Mouse (Mus musculus) kidney, embryonic 14.5 days (tissue): ENCODE measurements at regions not wholly inside any gene's neighbourhood (a gene's known extent, or its start where the extent isn't known, plus 50 kb on each side); places are given as distances from the start of the nearest gene placed in this dataset.

Experiments used
- ATAC-seq: fragments of 200-750 bp; cut with Nextera tagmentation; 2 replicates; pipeline ENCODE4 v1.8.0; 2017; ENCODE audit warnings: moderate number of reproducible peaks, mild to moderate bottlenecking, moderate TSS enrichment, moderate library complexity; ENCODE audit not compliant: low FRiP score, low TSS enrichment
- H3K27ac ChIP-seq: fragments of 300-500 bp; sonication (generic); 2 replicates; pipeline ENCODE4 v1.5.1; 2014; ENCODE audit warnings: low read depth, mild to moderate bottlenecking, low read length, moderate library complexity, mixed read lengths
- H3K27me3 ChIP-seq: fragments of 300-500 bp; sonication (generic); 2 replicates; pipeline ENCODE4 v1.6.1; 2014; ENCODE audit warnings: mild to moderate bottlenecking, low read length; ENCODE audit not compliant: control insufficient read depth, insufficient read depth
- H3K36me3 ChIP-seq: fragments of 300-500 bp; sonication (generic); 2 replicates; pipeline ENCODE4 v1.6.1; 2014; ENCODE audit warnings: low read length, mixed read lengths; ENCODE audit not compliant: control insufficient read depth, insufficient read depth
- H3K4me1 ChIP-seq: fragments of 300-500 bp; sonication (generic); 2 replicates; pipeline ENCODE4 v1.6.1; 2014; ENCODE audit warnings: low read length, mixed read lengths; ENCODE audit not compliant: control insufficient read depth, insufficient read depth
- H3K4me2 ChIP-seq: fragments of 300-500 bp; sonication (generic); replicated peaks from 2 replicates; pipeline ENCODE4 v1.6.1; 2014; ENCODE audit warnings: low read depth, mild to moderate bottlenecking, low read length
- H3K4me3 ChIP-seq: fragments of 300-500 bp; sonication (generic); 2 replicates; pipeline ENCODE4 v1.5.1; 2014; ENCODE audit warnings: mild to moderate bottlenecking, low read length
- H3K9ac ChIP-seq: fragments of 300-500 bp; sonication (generic); 2 replicates; pipeline ENCODE4 v1.6.1; 2014; ENCODE audit warnings: low read depth, mild to moderate bottlenecking, low read length, moderate library complexity
- H3K9me3 ChIP-seq: fragments of 300-500 bp; sonication (generic); 2 replicates; pipeline ENCODE4 v1.6.1; 2016; ENCODE audit warnings: low read length; ENCODE audit not compliant: control insufficient read depth
- WGBS: fragments of 180-500 bp; shearing (Covaris S2); extraction: QIAGEN DNeasy Blood & Tissue Kit; methylation state at CpG from one replicate; pipeline ENCODE4 v1.1.7; 2014; 5-methylcytosine and 5-hydroxymethylcytosine counted together

GRCm38 (mm10) chr9:31794911-31795310 lies 118.4 kb downstream of the Barx2 start:
- Histone ChIP-seq H3K36me3 (no peaks in the 10 kb centered on the region), H3K9ac (no peak overlapping the region), H3K4me2 (no peak overlapping the region), H3K4me1 (no peaks in the 10 kb centered on the region), H3K9me3 (no peaks in the 10 kb centered on the region), H3K4me3 (no peak overlapping the region), H3K27me3 (peaks cover 2% of the 10 kb centered on the region; the same call in 1 of the 2 replicates), H3K27ac (no peak overlapping the region)
- ATAC-seq, result no peak
- 98% methylated on average over 2 of the region's 2 CpGs for WGBS

DNA sequence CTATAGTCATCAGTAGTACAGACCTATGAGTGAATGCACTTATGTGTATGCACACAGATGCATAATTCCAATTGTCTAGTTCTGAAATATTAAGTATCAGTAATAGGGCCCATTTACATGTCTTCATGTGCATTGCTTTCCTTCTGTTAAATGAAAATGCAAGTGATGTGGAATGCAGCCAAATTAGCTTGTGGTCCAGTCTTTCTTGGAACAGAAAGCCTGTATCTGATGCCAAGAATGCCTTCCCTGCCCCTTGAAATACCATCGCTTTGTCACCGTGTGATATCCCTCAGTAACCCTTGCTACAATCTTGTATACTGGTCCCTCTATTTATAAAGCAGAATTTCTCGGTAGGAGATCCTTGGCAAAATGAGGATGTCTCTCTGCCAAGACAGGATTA lies 137.3 kb downstream of the Barx2 start:
- no peak overlapping the region for H3K9ac ChIP-seq
- H3K4me2 ChIP-seq, result no peak overlapping the region
- H3K9me3 ChIP-seq, result no peaks in the 10 kb centered on the region
- no peak overlapping the region for H3K27ac ChIP-seq
- H3K4me1 ChIP-seq, result no peaks in the 10 kb centered on the region
- ATAC-seq, result no peak
- WGBS, result 91% methylated on average over 3 of the region's 3 CpGs
- H3K36me3 ChIP-seq, result no peaks in the 10 kb centered on the region
- H3K27me3 ChIP-seq, result no peaks in the 10 kb centered on the region
- H3K4me3 ChIP-seq, result no peak overlapping the region

GRCm38 (mm10) chr9:31765401-31765800 lies 147.9 kb downstream of the Barx2 start:
- H3K27ac ChIP-seq, result no peak overlapping the region
- WGBS, result 80% methylated on average over 4 of the region's 4 CpGs
- no peaks in the 10 kb centered on the region for H3K27me3 ChIP-seq
- H3K4me3 ChIP-seq, result no peak overlapping the region
- no peak overlapping the region for H3K9ac ChIP-seq
- ATAC-seq, result no peak
- no peaks in the 10 kb centered on the region for H3K4me1 ChIP-seq
- H3K4me2 ChIP-seq, result no peak overlapping the region
- no peaks in the 10 kb centered on the region for H3K36me3 ChIP-seq
- no peaks in the 10 kb centered on the region for H3K9me3 ChIP-seq

- H3K27me3 ChIP-seq, result no peaks in the 10 kb centered on the region
- no peak overlapping the region for H3K9ac ChIP-seq
- no peaks in the 10 kb centered on the region for H3K36me3 ChIP-seq
- 69% methylated on average over 6 of the region's 6 CpGs for WGBS
- H3K27ac ChIP-seq, result no peak overlapping the region
- H3K4me2 ChIP-seq, result no peak overlapping the region
- no peaks in the 10 kb centered on the region for H3K4me1 ChIP-seq
- H3K9me3 ChIP-seq, result no peaks in the 10 kb centered on the region
- no peak for ATAC-seq
- H3K4me3 ChIP-seq, result no peak overlapping the region
Measured at GRCm38 (mm10) chr9:31757894-31758561, 155.2 kb downstream of the Barx2 start.

GRCm38 (mm10) chr9:31730443-31730842 lies 182.8 kb downstream of the Barx2 start:
- no peaks in the 10 kb centered on the region for H3K9me3 ChIP-seq
- H3K4me2 ChIP-seq, result no peak overlapping the region
- H3K27ac ChIP-seq, result no peak overlapping the region
- no peaks in the 10 kb centered on the region for H3K4me1 ChIP-seq
- no peak overlapping the region for H3K4me3 ChIP-seq
- H3K27me3 ChIP-seq, result no peaks in the 10 kb centered on the region
- no peaks in the 10 kb centered on the region for H3K36me3 ChIP-seq
- ATAC-seq, result no peak
- no peak overlapping the region for H3K9ac ChIP-seq

DNA sequence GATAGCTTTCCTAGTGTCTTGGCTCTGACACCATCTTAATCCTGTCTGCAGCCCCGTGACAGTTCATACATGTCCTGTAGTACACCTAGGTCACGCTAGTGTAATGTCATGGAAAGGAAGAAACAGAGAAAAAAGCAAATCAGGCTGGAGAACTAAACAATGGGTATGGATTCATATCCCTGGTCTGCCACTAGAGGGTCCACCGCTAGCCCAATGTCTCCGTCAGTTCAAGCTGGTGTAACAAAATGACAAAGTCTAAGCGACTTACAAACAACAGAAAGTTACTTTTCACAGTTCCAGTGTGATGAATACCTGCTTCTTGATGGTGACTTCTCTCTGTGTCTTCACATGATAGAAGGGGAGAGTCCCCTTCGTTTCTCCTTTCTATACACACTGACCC lies 194.0 kb downstream of the Barx2 start:
- no peak overlapping the region for H3K27ac ChIP-seq
- H3K4me2 ChIP-seq, result no peak overlapping the region
- 71% methylated on average over 6 of the region's 6 CpGs for WGBS

GRCm38 (mm10) chr9:31710022-31710421 lies 203.2 kb downstream of the Barx2 start:
- Histone ChIP-seq H3K27me3 (no peaks in the 10 kb centered on the region), H3K36me3 (no peaks in the 10 kb centered on the region), H3K27ac (no peak overlapping the region), H3K4me3 (no peak overlapping the region), H3K4me2 (no peak overlapping the region), H3K9ac (no peak overlapping the region), H3K9me3 (no peaks in the 10 kb centered on the region), H3K4me1 (no peaks in the 10 kb centered on the region)
- whole genome bisulfite sequencing, result 52% methylated on average over 2 of the region's 2 CpGs
- ATAC-seq, result no peak

More for the DNA sequence above, 194.0 kb downstream of the Barx2 start:
- Histone ChIP-seq H3K4me3 (no peak overlapping the region), H3K9me3 (no peaks in the 10 kb centered on the region), H3K36me3 (no peaks in the 10 kb centered on the region), H3K27me3 (no peaks in the 10 kb centered on the region), H3K9ac (no peak overlapping the region), H3K4me1 (no peaks in the 10 kb centered on the region)
- ATAC-seq, result no peak

GRCm38 (mm10) chr9:31706688-31707087 lies 206.6 kb downstream of the Barx2 start:
- no peak overlapping the region for H3K27ac ChIP-seq
- no peak overlapping the region for H3K4me3 ChIP-seq
- no peaks in the 10 kb centered on the region for H3K36me3 ChIP-seq
- WGBS, result 78% methylated on average over 7 of the region's 7 CpGs
- H3K4me1 ChIP-seq, result no peaks in the 10 kb centered on the region
- H3K9ac ChIP-seq, result no peak overlapping the region
- ATAC-seq, result no peak
- H3K4me2 ChIP-seq, result no peak overlapping the region
- no peaks in the 10 kb centered on the region for H3K27me3 ChIP-seq
- no peaks in the 10 kb centered on the region for H3K9me3 ChIP-seq

- no peak for ATAC-seq
- H3K9ac ChIP-seq, result no peak overlapping the region
- WGBS, result 69% methylated on average over 7 of the region's 7 CpGs
- no peak overlapping the region for H3K27ac ChIP-seq
- no peak overlapping the region for H3K4me3 ChIP-seq
- H3K27me3 ChIP-seq, result no peaks in the 10 kb centered on the region
- no peak overlapping the region for H3K4me2 ChIP-seq
- peaks cover 10% of the 10 kb centered on the region; the same call in 1 of the 2 replicates for H3K4me1 ChIP-seq
- H3K9me3 ChIP-seq, result no peaks in the 10 kb centered on the region
- H3K36me3 ChIP-seq, result no peaks in the 10 kb centered on the region
Measured at GRCm38 (mm10) chr9:31690921-31691475, 222.3 kb downstream of the Barx2 start.
